In genomic region chr8:123832757-123833156, GRCm38 (mm10) we compare ENCODE assay signal across 9 mouse cellular contexts. TPM values are rescaled to one million over a fixed set of nuclear protein-coding genes. Genes with fewer than 3 reads are reported as not detected.
A peak's percentile ranks its signal among the peaks of the same experiment; 100 is the strongest.
DNase-seq lines count a peak whose midpoint lies in the region; ATAC-seq lines count a peak whose summit lies in the region.
"Had no signal": no experiment of that assay in that cellular context is flagged by ENCODE, and none has a peak within 500 bp of the region (broad histone marks: within the 10 kb centered on the region; RNA-seq: fewer than 3 reads in every experiment).

No protein-coding gene starts in this region.

- H3K4me1 ChIP-seq in kidney, embryonic 15.5 days: no peaks in the 10 kb centered on the region

- peak; percentile 77 for DNase-seq in kidney, adult 18-20 months
- peak; percentile 50 to 60 for DNase-seq in CD8-positive naive resting alpha-beta T cell, adult 2 months (ENCODE audit: low read depth in 2 of 2, low spot score in 2 of 2)
- peak; percentile 63 to 87 for DNase-seq in adrenal gland, adult (ENCODE audit: inconsistent age in 2 of 2, low spot score in 1 of 2)
- DNase-seq in gastrocnemius, postnatal 36 days: peak; percentile 47 to 56
- peak; percentile 64 for DNase-seq in lung, postnatal 10 days
- peak; percentile 58 for DNase-seq in thymus, postnatal 25 days
- no peak for DNase-seq in left cerebral cortex, postnatal 25 days (ENCODE audit: low spot score in 2 of 2)

- whole genome bisulfite sequencing in kidney, embryonic 15.5 days: 95% methylated on average over 4 of the region's 4 CpGs

- no peak overlapping the region for H3K4me2 ChIP-seq in kidney, embryonic 15.5 days

- intact Hi-C loops in gastrocnemius, postnatal 36 days (cut with DNase I): loop anchor here (1.0 kb wide), 1 partner anchor 43 kb away; no protein-coding TSS in a partner anchor
- intact Hi-C loops in left cerebral cortex, postnatal 25 days (cut with DNase I): loop anchor here (1.0 kb wide), 1 partner anchor 42 kb away; no protein-coding TSS in a partner anchor

- H3K36me3 ChIP-seq in kidney, embryonic 15.5 days: peaks cover 95% of the 10 kb centered on the region

- no peak overlapping the region for H3K27ac ChIP-seq in kidney, embryonic 15.5 days

- ATAC-seq in kidney, embryonic 15.5 days (replicated peaks; ENCODE audit: low FRiP score): no peak

- H3K9ac ChIP-seq in kidney, embryonic 15.5 days: no peak overlapping the region

- H3K27me3 ChIP-seq in kidney, embryonic 15.5 days: no peaks in the 10 kb centered on the region

- H3K9me3 ChIP-seq in kidney, embryonic 15.5 days (replicated peaks): no peaks in the 10 kb centered on the region

- H3K4me3 ChIP-seq in kidney, embryonic 15.5 days (replicated peaks): no peak overlapping the region
- H3K4me3 ChIP-seq: erythroblast, embryonic 14.5 days had no signal

RNA-seq across cellular contexts. Expression of gene Rab4a, which starts 27.0 kb away (rescaled TPM):
- polyA plus RNA-seq in kidney, embryonic 15.5 days (2015; fragmentation: Nextera tagmentation; extraction: Ambion mirVana): 39.6 and 44.9 TPM in 2 replicates
- total RNA-seq in gastrocnemius, postnatal 36 days (2021): 10 to 100 TPM; 10.5 to 11.7 TPM
- total RNA-seq in left cerebral cortex, postnatal 25 days (2021): 10 to 100 TPM; 45.0 to 47.0 TPM

RNA-seq across cellular contexts. Expression of gene Ccsap, which starts 27.3 kb away (rescaled TPM):
- polyA plus RNA-seq in kidney, embryonic 15.5 days (2015; fragmentation: Nextera tagmentation; extraction: Ambion mirVana): 3.5 TPM in 2 replicates
- under 1 TPM; 0.54 to 0.66 TPM for total RNA-seq in gastrocnemius, postnatal 36 days (2021)
- total RNA-seq in left cerebral cortex, postnatal 25 days (2021): 10 to 100 TPM; 67.4 to 72.8 TPM

Comparison
In these comparisons a context has a peak if more than half of its experiments do, and no peak if none do; other contexts are left out.
1. DNase-seq: peak in kidney, adult 18-20 months (single experiment), CD8-positive naive resting alpha-beta T cell, adult 2 months (2 of 2), adrenal gland, adult (2 of 2), gastrocnemius, postnatal 36 days (2 of 2), lung, postnatal 10 days (single experiment) and thymus, postnatal 25 days (single experiment); none in left cerebral cortex, postnatal 25 days (0 of 2).
2. RNA of gene Ccsap, which starts 27.3 kb away (total RNA-seq): 67.4 to 72.8 TPM in left cerebral cortex, postnatal 25 days; 0.54 to 0.66 TPM in gastrocnemius, postnatal 36 days; every median in the first group is over 10 times any median in the second.